Comparison of ENCODE assay signal across 8 mouse cellular contexts in genomic region chr12:47164736-47165135, GRCm38 (mm10).
A peak's percentile ranks its signal among the peaks of the same experiment; 100 is the strongest.
DNase-seq lines count a peak whose midpoint lies in the region; ATAC-seq and TF ChIP-seq lines count a peak whose summit lies in the region.

No protein-coding gene starts in this region.

- WGBS in heart, embryonic 14.5 days: 67% methylated on average over 8 of the region's 8 CpGs
- WGBS in hindbrain, embryonic 10.5 days: 53% methylated on average over 8 of the region's 8 CpGs
- 36% methylated on average over 8 of the region's 8 CpGs for WGBS in midbrain, postnatal 0 days

- ATAC-seq in heart, embryonic 14.5 days (ENCODE audit: insufficient number of reproducible peaks, insufficient read depth, low FRiP score, low read depth): no peak
- peak; percentile 73 for ATAC-seq in midbrain, postnatal 0 days (ENCODE audit: low FRiP score)

- no peak for DNase-seq in heart, adult 8-10 months (ENCODE audit: low spot score)
- DNase-seq in cerebellum, adult 9-11 months: peak; percentile 89
- peak; percentile 8 for DNase-seq in hindbrain, embryonic 10.5 days (ENCODE audit: low spot score)
- peak; percentile 81 for DNase-seq in midbrain, postnatal 0 days (ENCODE audit: low spot score)
- no peak for DNase-seq in spleen, postnatal 14 days (ENCODE audit: low spot score in 2 of 2)
- DNase-seq in gastrocnemius, postnatal 4 days (ENCODE audit: low spot score in 2 of 2): no peak
- DNase-seq in kidney, postnatal 4 days: no peak

- H3K27ac ChIP-seq in heart, embryonic 14.5 days (replicated peaks in 1 of 2; ENCODE audit: control insufficient read depth in 1 of 2, insufficient read depth in 1 of 2, low read depth in 2 of 2, low read length in 2 of 2): no peak overlapping the region
- H3K27ac ChIP-seq in hindbrain, embryonic 10.5 days: peak overlapping the region; percentile 68
- H3K27ac ChIP-seq in midbrain, postnatal 0 days (ENCODE audit: low read depth, low read length): peak overlapping the region; percentile 71

- no peak overlapping the region for H3K9ac ChIP-seq in heart, embryonic 14.5 days (ENCODE audit: low read length)
- H3K9ac ChIP-seq in midbrain, postnatal 0 days (replicated peaks; ENCODE audit: low read length, poor library complexity, severe bottlenecking): 0 out of 2 replicates have a peak overlapping the region, but pooled peaks have one; percentile 1

- no peaks in the 10 kb centered on the region for H3K9me3 ChIP-seq in heart, embryonic 14.5 days (ENCODE audit: control insufficient read depth, low read length)
- H3K9me3 ChIP-seq in hindbrain, embryonic 10.5 days: no peaks in the 10 kb centered on the region
- no peaks in the 10 kb centered on the region for H3K9me3 ChIP-seq in midbrain, postnatal 0 days (ENCODE audit: low read length)

- H3K4me2 ChIP-seq in heart, embryonic 14.5 days (ENCODE audit: low read length): peak overlapping the region; percentile 43
- peak overlapping the region; percentile 40; the same call in 1 of the 2 replicates for H3K4me2 ChIP-seq in midbrain, postnatal 0 days (ENCODE audit: low read depth, low read length, poor library complexity, severe bottlenecking)

- H3K4me1 ChIP-seq in heart, embryonic 14.5 days (ENCODE audit: control insufficient read depth in 2 of 2, insufficient read depth in 2 of 2, low read length in 2 of 2): peaks cover 0 to 4% of the 10 kb centered on the region in 2 experiments; a peak in 1 of 4 replicates
- peaks cover 21% of the 10 kb centered on the region for H3K4me1 ChIP-seq in hindbrain, embryonic 10.5 days (replicated peaks)
- 0 out of 2 replicates have a peak, but pooled peaks cover 2% of the 10 kb centered on the region for H3K4me1 ChIP-seq in midbrain, postnatal 0 days (ENCODE audit: insufficient read depth, low read length)

- no peak for TF ChIP-seq CTCF in midbrain, postnatal 0 days (IDR thresholded peaks at IDR 0.05)

- no peak overlapping the region for H3K4me3 ChIP-seq in heart, embryonic 14.5 days (ENCODE audit: control insufficient read depth in 1 of 2, insufficient read depth in 1 of 2, low read depth in 1 of 2, low read length in 2 of 2)
- peak overlapping the region; percentile 29 for H3K4me3 ChIP-seq in hindbrain, embryonic 10.5 days
- peak overlapping the region; percentile 22 for H3K4me3 ChIP-seq in midbrain, postnatal 0 days (ENCODE audit: low read depth, low read length)

- H3K27me3 ChIP-seq in heart, embryonic 14.5 days (ENCODE audit: control insufficient read depth, insufficient read depth, low read length): no peaks in the 10 kb centered on the region
- no peaks in the 10 kb centered on the region for H3K27me3 ChIP-seq in hindbrain, embryonic 10.5 days (ENCODE audit: insufficient read depth, poor library complexity, severe bottlenecking)
- no peaks in the 10 kb centered on the region for H3K27me3 ChIP-seq in midbrain, postnatal 0 days (ENCODE audit: insufficient read depth, low read length)

- no peaks in the 10 kb centered on the region for H3K36me3 ChIP-seq in heart, embryonic 14.5 days (ENCODE audit: control insufficient read depth, insufficient read depth, low read length)
- no peaks in the 10 kb centered on the region for H3K36me3 ChIP-seq in hindbrain, embryonic 10.5 days
- H3K36me3 ChIP-seq in midbrain, postnatal 0 days (ENCODE audit: insufficient read depth, low read length): no peaks in the 10 kb centered on the region

Comparison
In these comparisons a context has a peak if more than half of its experiments do, and no peak if none do; other contexts are left out.
1. H3K27ac ChIP-seq: peak in hindbrain, embryonic 10.5 days (single experiment) and midbrain, postnatal 0 days (single experiment); none in heart, embryonic 14.5 days (0 of 2).
2. H3K4me3 ChIP-seq: peak in hindbrain, embryonic 10.5 days (single experiment) and midbrain, postnatal 0 days (single experiment); none in heart, embryonic 14.5 days (0 of 2).
3. DNase-seq: peak in cerebellum, adult 9-11 months (single experiment), hindbrain, embryonic 10.5 days (single experiment) and midbrain, postnatal 0 days (single experiment); none in heart, adult 8-10 months (single experiment), spleen, postnatal 14 days (0 of 2), gastrocnemius, postnatal 4 days (0 of 2) and kidney, postnatal 4 days (0 of 2).